Mouse (Mus musculus) midbrain, embryonic 10.5 days (tissue): ENCODE results near the gene Dhrs2. TPM values are rescaled to one million over a fixed set of nuclear protein-coding genes. Genes with fewer than 3 reads are reported as not detected.

ENCODE experiments used
- DNase-seq: peaks from one replicate; pipeline ENCODE4 v3.0.0-alpha.2; 2017; ENCODE audit warnings: low spot score
- H3K27ac ChIP-seq: fragments of 300-500 bp; sonication (generic); replicated peaks from 2 replicates; pipeline ENCODE4 v1.5.1; 2016; ENCODE audit warnings: mild to moderate bottlenecking
- H3K27me3 ChIP-seq: fragments of 300-500 bp; sonication (generic); 2 replicates; pipeline ENCODE4 v1.6.1; 2016; ENCODE audit warnings: low read depth, mild to moderate bottlenecking; ENCODE audit not compliant: poor library complexity, severe bottlenecking
- H3K36me3 ChIP-seq: fragments of 300-500 bp; sonication (generic); 2 replicates; pipeline ENCODE4 v1.6.1; 2016; ENCODE audit warnings: mild to moderate bottlenecking, moderate library complexity
- H3K4me1 ChIP-seq: fragments of 300-500 bp; sonication (generic); 2 replicates; pipeline ENCODE4 v1.6.1; 2016
- H3K4me3 ChIP-seq: fragments of 300-500 bp; sonication (generic); 2 replicates; pipeline ENCODE4 v1.5.1; 2016; ENCODE audit warnings: mild to moderate bottlenecking, moderate library complexity
- H3K9me3 ChIP-seq: fragments of 300-500 bp; sonication (generic); replicated peaks from 2 replicates; pipeline ENCODE4 v1.6.1; 2016; ENCODE audit warnings: mild to moderate bottlenecking
- WGBS: fragments of 180-500 bp; shearing (Covaris S2); methylation state at CpG from one replicate; pipeline ENCODE4 v1.1.7; 2016; 5-methylcytosine and 5-hydroxymethylcytosine counted together
- polyA plus RNA-seq: library from polyadenylated mRNA; unstranded; fragments of >200 nt; fragmentation: Nextera tagmentation; extraction: Ambion mirVana; gene quantifications from 2 replicates; pipeline ENCODE4 v1.2.1, GENCODE M21; 2016

Dhrs2 gene
- 0.16 TPM in 1 of 2 replicates, not detected in the other for polyA plus RNA-seq

GRCm38 (mm10) chr14:55221707-55222106 is at the start of gene Dhrs2:
Gene Dhrs2 (plus strand): TSS chr14:55222007.
- Histone ChIP-seq H3K27ac (no peak within 1 kb of the TSS), H3K4me3 (no peak within 1 kb of the TSS), H3K4me1 (no peaks in the 10 kb centered on the region), H3K27me3 (no peaks in the 10 kb centered on the region), H3K36me3 (no peaks in the 10 kb centered on the region), H3K9me3 (no peaks in the 10 kb centered on the region)
- 80% methylated on average over 9 of the region's 9 CpGs for WGBS
- DNase-seq: no peak

GRCm38 (mm10) chr14:55174164-55174563 is 47.6 kb upstream of the Dhrs2 start:
- 74% methylated on average over 6 of the region's 6 CpGs for WGBS
- DNase-seq: no peak
- no peak overlapping the region for H3K4me3 ChIP-seq
- no peak overlapping the region for H3K27ac ChIP-seq
- no peaks in the 10 kb centered on the region for H3K36me3 ChIP-seq
- H3K9me3 ChIP-seq: no peaks in the 10 kb centered on the region
- H3K4me1 ChIP-seq: no peaks in the 10 kb centered on the region
- peaks cover 6% of the 10 kb centered on the region; the same call in 1 of the 2 replicates for H3K27me3 ChIP-seq

- no peaks in the 10 kb centered on the region for H3K9me3 ChIP-seq
- H3K4me3 ChIP-seq: no peak overlapping the region
- no peaks in the 10 kb centered on the region for H3K4me1 ChIP-seq
- H3K27ac ChIP-seq: no peak overlapping the region
- 39% methylated on average over 5 of the region's 5 CpGs for WGBS
- no peaks in the 10 kb centered on the region for H3K36me3 ChIP-seq
- H3K27me3 ChIP-seq: no peaks in the 10 kb centered on the region
- DNase-seq: peak; percentile 54
These were observed 44.5 kb upstream of the Dhrs2 start for GRCm38 (mm10) chr14:55177274-55177673.

- Histone ChIP-seq H3K4me1 (no peaks in the 10 kb centered on the region), H3K27me3 (no peaks in the 10 kb centered on the region), H3K36me3 (no peaks in the 10 kb centered on the region), H3K4me3 (no peak overlapping the region), H3K9me3 (no peaks in the 10 kb centered on the region), H3K27ac (no peak overlapping the region)
- no peak for DNase-seq
- 64% methylated on average over 3 of the region's 3 CpGs for WGBS
These were observed 40.9 kb upstream of the Dhrs2 start for GRCm38 (mm10) chr14:55180951-55181350.

- H3K27me3 ChIP-seq: 0 out of 2 replicates have a peak, but pooled peaks cover 2% of the 10 kb centered on the region
- 87% methylated on average over 3 of the region's 3 CpGs for WGBS
- 0 out of 2 replicates have a peak, but pooled peaks cover 4% of the 10 kb centered on the region for H3K9me3 ChIP-seq
- no peaks in the 10 kb centered on the region for H3K36me3 ChIP-seq
- H3K27ac ChIP-seq: no peak overlapping the region
- no peak for DNase-seq
- peaks cover 1% of the 10 kb centered on the region for H3K4me1 ChIP-seq
- H3K4me3 ChIP-seq: no peak overlapping the region
These were observed 38.6 kb upstream of the Dhrs2 start for GRCm38 (mm10) chr14:55183231-55183630.

- peaks cover 16% of the 10 kb centered on the region for H3K4me1 ChIP-seq
- H3K4me3 ChIP-seq: no peak overlapping the region
- H3K9me3 ChIP-seq: 0 out of 2 replicates have a peak, but pooled peaks cover 4% of the 10 kb centered on the region
- H3K27me3 ChIP-seq: 0 out of 2 replicates have a peak, but pooled peaks cover 3% of the 10 kb centered on the region
- H3K36me3 ChIP-seq: no peaks in the 10 kb centered on the region
- H3K27ac ChIP-seq: no peak overlapping the region
- WGBS: 85% methylated on average over 3 of the region's 3 CpGs
- no peak for DNase-seq
These were observed 37.1 kb upstream of the Dhrs2 start for GRCm38 (mm10) chr14:55184640-55185145.

GRCm38 (mm10) chr14:55188491-55188890 is 33.3 kb upstream of the Dhrs2 start:
- Histone ChIP-seq H3K4me1 (peaks cover 22% of the 10 kb centered on the region), H3K4me3 (no peak overlapping the region), H3K27ac (peak overlapping the region; percentile 61; the same call in 1 of the 2 replicates), H3K36me3 (no peaks in the 10 kb centered on the region), H3K9me3 (0 out of 2 replicates have a peak, but pooled peaks cover 4% of the 10 kb centered on the region), H3K27me3 (0 out of 2 replicates have a peak, but pooled peaks cover 3% of the 10 kb centered on the region)
- no peak for DNase-seq
- WGBS: 35% methylated on average over 4 of the region's 4 CpGs

- 28% methylated on average over 9 of the region's 9 CpGs for WGBS
- peak overlapping the region; percentile 61 for H3K27ac ChIP-seq
- 0 out of 2 replicates have a peak, but pooled peaks cover 4% of the 10 kb centered on the region for H3K9me3 ChIP-seq
- peak; percentile 58 for DNase-seq
- no peaks in the 10 kb centered on the region for H3K36me3 ChIP-seq
- H3K4me3 ChIP-seq: no peak overlapping the region
- H3K4me1 ChIP-seq: peaks cover 29% of the 10 kb centered on the region
- 0 out of 2 replicates have a peak, but pooled peaks cover 3% of the 10 kb centered on the region for H3K27me3 ChIP-seq
These were observed 32.4 kb upstream of the Dhrs2 start for GRCm38 (mm10) chr14:55189351-55189769.

GRCm38 (mm10) chr14:55193354-55193753 is 28.5 kb upstream of the Dhrs2 start:
- no peak for DNase-seq
- Histone ChIP-seq H3K27ac (no peak overlapping the region), H3K36me3 (no peaks in the 10 kb centered on the region), H3K9me3 (no peaks in the 10 kb centered on the region), H3K4me1 (peaks cover 30% of the 10 kb centered on the region), H3K4me3 (no peak overlapping the region), H3K27me3 (0 out of 2 replicates have a peak, but pooled peaks cover under 1% of the 10 kb centered on the region)
- WGBS: 92% methylated on average over 8 of the region's 8 CpGs

GRCm38 (mm10) chr14:55193876-55194635 is 27.8 kb upstream of the Dhrs2 start:
- no peaks in the 10 kb centered on the region for H3K27me3 ChIP-seq
- no peak overlapping the region for H3K4me3 ChIP-seq
- no peak overlapping the region for H3K27ac ChIP-seq
- no peaks in the 10 kb centered on the region for H3K9me3 ChIP-seq
- no peaks in the 10 kb centered on the region for H3K36me3 ChIP-seq
- WGBS: 83% methylated on average over 14 of the region's 14 CpGs
- peaks cover 23% of the 10 kb centered on the region for H3K4me1 ChIP-seq
- no peak for DNase-seq

- no peaks in the 10 kb centered on the region for H3K27me3 ChIP-seq
- H3K9me3 ChIP-seq: no peaks in the 10 kb centered on the region
- H3K4me1 ChIP-seq: peaks cover 15% of the 10 kb centered on the region
- H3K36me3 ChIP-seq: no peaks in the 10 kb centered on the region
- no peak for DNase-seq
- no peak overlapping the region for H3K4me3 ChIP-seq
- 59% methylated on average over 6 of the region's 6 CpGs for WGBS
- no peak overlapping the region for H3K27ac ChIP-seq
These were observed 27.0 kb upstream of the Dhrs2 start for GRCm38 (mm10) chr14:55194786-55195185.

GRCm38 (mm10) chr14:55197121-55197520 is 24.7 kb upstream of the Dhrs2 start:
- Histone ChIP-seq H3K9me3 (no peaks in the 10 kb centered on the region), H3K36me3 (no peaks in the 10 kb centered on the region), H3K4me3 (no peak overlapping the region), H3K27me3 (no peaks in the 10 kb centered on the region), H3K4me1 (peaks cover 10% of the 10 kb centered on the region), H3K27ac (no peak overlapping the region)
- DNase-seq: no peak
- 70% methylated on average over 2 of the region's 2 CpGs for WGBS

- WGBS: 92% methylated on average over 2 of the region's 2 CpGs
- Histone ChIP-seq H3K36me3 (no peaks in the 10 kb centered on the region), H3K4me1 (peaks cover 10% of the 10 kb centered on the region), H3K9me3 (no peaks in the 10 kb centered on the region), H3K27me3 (no peaks in the 10 kb centered on the region), H3K4me3 (no peak overlapping the region), H3K27ac (no peak overlapping the region)
- no peak for DNase-seq
These were observed 23.6 kb upstream of the Dhrs2 start for GRCm38 (mm10) chr14:55198187-55198586.
